Mouse (Mus musculus) regulatory T cell (primary cell): ENCODE data around the gene Eif2a.

Experiments used
- in situ Hi-C: fragments of 300-600 bp; cut with MboI, MseI; formaldehyde crosslinking; loops from one replicate; pipeline ENCODE4 v1.15.1; 2025; ENCODE audit warnings: high pct_unique_total_duplicates

Eif2a gene

DNA sequence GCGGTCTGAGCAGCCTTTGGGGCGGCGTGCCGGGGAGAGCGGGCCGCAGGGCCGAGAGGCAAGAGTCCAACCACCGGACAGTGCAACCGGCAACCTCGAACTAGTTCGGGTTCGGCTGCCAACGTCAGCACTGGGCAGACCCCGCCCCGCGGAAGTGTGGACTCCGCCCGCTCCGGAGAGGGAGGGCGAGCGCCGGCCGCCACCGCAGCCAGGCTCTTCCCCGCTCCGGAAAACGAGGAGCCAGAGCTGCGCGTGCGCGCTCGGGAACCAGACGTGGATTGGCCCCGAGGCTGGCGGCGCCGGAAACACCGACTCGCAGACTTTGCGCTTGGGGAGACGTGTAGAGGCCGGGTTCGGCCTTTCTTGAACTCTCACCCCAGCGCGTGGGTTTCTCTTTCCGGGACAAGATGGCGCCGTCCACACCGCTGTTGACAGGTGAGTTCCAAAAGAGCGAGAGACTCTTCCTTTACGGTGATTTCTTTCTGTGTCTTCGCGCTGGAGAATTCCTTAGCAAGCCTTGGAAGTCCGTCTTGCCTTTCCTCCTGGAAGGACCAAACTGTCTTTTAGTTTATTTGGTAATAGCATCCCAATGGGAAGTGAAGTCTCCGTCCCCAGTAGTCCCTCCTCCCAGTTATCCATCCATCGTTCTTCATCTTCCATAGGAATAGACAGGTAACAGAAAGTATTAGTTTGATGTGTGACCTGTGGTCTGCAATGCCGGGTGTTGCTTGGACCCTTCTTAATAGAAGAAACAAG is at the start of gene Eif2a, which contains the start of gene Serp1:
Gene Eif2a, plus strand, starts transcription at position 170 of the 756 bp plus-strand sequence.
Gene Serp1, minus strand, starts transcription at position 241 of the 756 bp plus-strand sequence.
- in situ Hi-C loops: no loop called here

DNA sequence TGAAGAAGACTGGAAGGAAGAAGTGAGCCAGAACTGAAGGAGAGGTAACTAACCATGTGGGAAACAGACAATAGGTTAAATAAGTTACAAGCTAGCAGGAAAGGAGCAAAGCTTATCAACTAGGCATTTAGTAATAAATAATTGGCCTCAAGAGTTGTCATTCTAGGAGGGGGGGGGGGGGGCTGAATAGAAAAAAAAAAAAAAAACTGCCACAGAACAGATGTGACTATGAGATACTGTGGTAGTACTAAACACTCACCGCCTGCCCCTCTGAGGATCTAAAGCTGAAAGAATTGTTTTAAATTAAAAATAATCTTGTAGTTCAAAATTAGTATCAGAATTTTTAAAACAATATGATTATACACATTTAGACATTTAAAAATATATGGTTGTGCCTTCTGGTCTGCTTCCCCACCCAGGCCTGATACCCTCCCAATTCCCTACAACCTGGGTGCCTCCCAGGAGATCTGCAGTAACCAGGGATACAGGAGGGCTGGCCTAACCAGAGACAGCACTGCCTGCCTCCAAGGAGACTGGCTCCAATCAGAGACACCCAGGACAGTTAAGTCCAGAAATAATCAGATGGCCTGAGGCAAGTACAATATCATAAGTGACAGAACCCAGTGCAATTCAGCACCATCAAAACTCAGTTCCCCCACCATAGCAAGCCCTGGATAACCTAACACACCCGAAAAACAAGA is 46.7 kb upstream of the Eif2a start:
- in situ Hi-C loops: no loop called here

GRCm38 (mm10) chr3:58485883-58486282 is 39.7 kb upstream of the Eif2a start:
- in situ Hi-C loops: loop anchor here (10.0 kb wide), 1 partner anchor 321 kb away; no protein-coding TSS in a partner anchor

GRCm38 (mm10) chr3:58487121-58487520 is 38.5 kb upstream of the Eif2a start:
- in situ Hi-C loops: loop anchor here (10.0 kb wide), 1 partner anchor 322 kb away; no protein-coding TSS in a partner anchor

DNA sequence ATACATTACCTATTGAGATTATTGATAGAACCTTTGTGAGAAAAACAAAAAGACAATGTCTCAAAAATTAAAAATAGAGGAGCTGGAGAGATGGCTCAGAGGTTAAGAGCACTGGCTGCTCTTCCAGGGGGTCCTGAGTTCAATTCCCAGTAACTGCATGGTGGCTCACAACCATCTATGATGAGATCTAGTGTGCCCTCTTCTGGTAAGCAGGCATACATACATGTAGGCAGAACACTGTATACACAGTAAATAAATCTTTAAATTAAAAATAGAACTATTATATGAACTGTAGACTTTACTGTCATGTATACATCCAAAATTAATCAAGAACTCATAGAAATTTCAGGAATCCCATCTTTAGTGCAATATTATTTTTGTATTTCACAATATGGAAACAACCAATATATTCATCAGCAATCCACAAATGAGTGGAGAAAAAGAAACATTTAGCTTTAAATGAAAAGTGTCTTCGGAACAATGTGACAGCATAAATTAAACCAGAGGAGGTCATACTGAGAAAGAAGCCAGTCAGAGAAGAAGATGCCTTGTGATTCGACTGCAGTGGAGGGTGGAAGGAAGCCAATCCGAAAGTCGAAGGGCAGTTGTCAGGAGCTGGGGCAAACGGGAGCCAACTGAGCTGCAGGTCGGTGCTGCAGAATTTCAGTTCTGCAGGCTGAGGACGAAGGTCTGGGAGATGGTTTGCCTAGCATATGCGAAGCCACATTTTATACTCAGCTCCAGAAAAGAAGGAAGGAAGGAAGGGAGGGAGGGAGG is 37.4 kb upstream of the Eif2a start:
- in situ Hi-C loops: loop anchor here (10.0 kb wide), 1 partner anchor 323 kb away; no protein-coding TSS in a partner anchor

DNA sequence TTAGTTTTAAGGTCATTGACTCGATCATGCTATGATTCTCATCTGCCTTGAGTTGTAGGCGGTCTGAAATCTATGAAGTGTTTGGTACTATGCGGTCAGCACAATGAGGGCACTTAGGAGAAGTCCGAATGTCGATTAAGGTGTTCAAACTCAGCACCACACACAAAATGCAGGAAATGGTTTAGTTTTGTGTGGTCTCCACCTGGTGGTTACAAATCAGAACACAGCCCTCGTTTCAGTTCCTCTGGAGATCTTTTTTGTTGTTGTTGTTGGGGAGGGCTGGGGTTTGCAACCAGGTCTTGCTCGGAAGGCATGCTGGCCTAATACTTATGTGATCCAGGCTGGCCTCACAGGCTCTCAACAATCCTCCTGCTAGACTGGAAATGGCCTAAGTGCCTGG is 34.8 kb upstream of the Eif2a start:
- in situ Hi-C loops: no loop called here

- in situ Hi-C loops: no loop called here
These were observed 32.0 kb upstream of the Eif2a start for GRCm38 (mm10) chr3:58493621-58494020.

GRCm38 (mm10) chr3:58501961-58502360 is 23.7 kb upstream of the Eif2a start:
- in situ Hi-C loops: no loop called here

- in situ Hi-C loops: no loop called here
These were observed 21.8 kb upstream of the Eif2a start for GRCm38 (mm10) chr3:58503720-58504333.

GRCm38 (mm10) chr3:58504676-58505075 is 20.9 kb upstream of the Eif2a start:
- in situ Hi-C loops: no loop called here

DNA sequence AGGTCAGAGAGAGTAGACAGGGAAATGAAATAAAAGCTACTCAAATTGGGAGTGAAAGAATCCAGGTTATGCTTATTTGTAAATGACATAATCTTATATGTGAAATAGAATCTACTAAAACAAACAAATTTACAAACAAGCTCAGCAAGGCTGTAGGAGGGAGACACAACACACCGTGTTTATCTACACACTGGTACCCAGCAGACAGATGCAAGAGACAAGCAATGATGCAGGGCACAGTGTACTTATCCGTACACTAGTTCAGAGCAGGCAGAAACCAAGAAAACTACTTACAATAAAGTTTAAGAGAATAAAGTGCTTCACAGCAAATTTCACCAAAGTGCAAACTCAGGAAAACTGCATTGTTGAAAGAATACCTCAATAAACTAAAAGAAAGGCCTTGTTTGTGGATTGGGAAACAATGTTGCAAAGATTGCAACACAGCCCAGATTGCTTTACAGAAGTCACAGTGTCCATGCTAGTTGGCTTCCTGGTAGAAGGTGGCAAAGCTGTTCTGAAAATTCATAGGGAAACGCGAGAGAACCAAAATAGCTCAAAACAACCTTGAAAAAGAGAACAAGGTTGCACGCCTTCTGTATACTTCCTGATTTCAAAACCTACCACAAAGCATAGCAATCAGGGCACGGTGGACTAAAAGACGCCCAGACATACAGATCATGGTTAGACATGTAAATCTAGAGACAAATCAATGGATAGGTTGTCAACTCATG is 17.4 kb upstream of the Eif2a start:
- in situ Hi-C loops: no loop called here

DNA sequence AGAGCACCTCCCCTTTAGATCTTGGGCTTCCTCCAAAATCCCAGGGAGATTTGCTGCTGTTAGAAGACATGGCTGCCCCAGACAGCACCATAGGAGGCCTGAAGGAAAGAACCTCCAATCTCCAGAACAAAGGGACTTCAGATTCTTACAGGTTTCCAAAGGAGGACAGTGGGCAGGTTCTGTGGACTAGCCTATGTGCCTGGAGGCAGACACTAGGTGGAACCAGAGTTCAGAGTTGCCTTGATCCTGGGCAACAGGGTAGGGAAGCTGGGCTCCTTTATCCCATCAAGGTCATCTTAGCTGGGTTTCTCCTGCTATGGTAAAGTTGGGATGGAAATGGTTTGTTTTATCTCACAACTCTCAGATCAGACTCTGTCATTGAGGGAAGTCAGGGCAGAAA is 14.0 kb upstream of the Eif2a start:
- in situ Hi-C loops: no loop called here

- in situ Hi-C loops: no loop called here
These were observed 12.9 kb upstream of the Eif2a start for GRCm38 (mm10) chr3:58512740-58513139.

DNA sequence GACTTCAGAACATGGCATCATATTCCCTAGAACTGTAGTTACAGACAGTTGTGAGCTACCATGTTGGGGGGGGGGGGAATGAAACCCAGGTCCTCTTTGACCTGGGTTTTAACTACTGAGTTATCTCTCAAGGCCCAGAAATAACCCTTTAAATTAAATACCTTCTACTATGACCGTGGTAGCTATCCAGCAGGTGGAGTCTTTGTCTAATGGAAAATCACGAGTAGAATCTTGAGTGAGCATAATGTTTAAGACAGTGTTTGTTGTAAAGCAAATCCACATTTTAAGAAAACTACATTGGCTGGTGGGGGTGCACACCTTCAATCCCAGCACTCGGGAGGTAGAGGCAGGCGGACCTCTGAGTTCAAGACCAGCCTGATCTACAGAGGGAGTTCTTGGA is 12.1 kb upstream of the Eif2a start:
- in situ Hi-C loops: no loop called here

DNA sequence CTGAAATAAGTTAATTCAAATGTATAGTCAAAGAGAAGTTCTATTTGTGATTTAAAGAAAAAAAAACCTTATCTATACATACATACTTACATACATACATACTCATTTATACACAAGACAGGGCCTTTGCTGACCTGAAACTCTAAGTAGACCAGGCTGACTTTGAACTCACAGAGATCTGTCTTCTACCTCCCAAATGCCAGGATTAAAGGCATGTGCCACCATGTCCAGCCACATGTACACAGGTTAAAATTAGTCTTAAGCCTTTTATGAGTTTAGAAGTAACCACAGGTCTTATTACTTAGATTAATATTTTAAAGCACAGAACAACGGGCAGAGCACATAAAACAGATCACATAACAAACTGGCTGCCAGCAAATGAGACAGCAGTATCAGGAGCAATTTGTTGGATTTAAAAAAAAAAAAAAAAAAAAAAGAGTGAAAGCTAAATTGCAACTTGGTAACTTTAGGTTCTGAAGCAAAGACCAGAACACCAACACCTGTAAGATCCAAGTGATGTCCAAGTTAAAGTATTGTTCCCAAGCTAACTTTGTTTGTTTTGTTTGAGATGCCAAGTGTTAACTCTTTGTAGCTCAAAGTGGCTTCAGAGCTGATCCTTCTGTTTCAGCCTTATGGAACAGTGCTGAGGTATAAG is 9.5 kb upstream of the Eif2a start:
- in situ Hi-C loops: no loop called here

DNA sequence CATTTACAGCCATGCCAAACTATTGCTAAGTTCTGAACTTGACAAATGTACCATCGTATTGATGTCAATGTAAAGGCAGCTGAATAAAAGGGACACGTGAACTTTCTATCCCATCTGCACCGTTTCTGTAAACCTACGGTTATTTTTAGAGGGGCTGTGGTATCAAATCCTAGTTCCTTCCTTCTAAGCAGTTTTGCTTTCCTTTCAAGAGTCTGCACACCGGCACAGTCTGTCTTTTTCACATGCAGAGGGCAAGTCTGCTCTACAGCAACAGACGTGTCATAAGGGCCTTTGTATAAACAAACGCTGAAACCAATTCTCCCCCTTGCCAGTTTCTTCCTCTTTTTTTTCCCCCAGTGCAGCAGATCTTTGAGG is 9.0 kb upstream of the Eif2a start:
- in situ Hi-C loops: no loop called here

- in situ Hi-C loops: no loop called here
These were observed 8.4 kb upstream of the Eif2a start for GRCm38 (mm10) chr3:58517258-58517657.

DNA sequence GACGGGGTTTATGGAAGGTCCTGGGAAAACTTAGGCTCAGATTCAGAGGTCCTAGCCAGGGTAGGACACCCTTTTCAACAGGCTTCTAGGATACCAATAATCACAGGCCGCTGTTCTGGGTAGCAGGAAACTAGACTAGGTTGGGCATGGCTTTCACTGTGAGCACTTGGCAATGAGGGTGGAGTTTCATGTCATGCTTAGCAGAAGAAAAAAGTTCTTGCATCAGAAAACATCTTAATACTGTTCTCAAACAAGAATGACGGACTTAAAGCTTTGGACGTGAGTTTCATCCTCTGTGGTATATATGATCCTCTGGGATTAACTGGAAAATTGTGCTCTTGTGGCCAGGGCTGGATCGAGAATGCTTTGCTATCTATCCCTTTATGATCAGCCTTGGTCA is 7.8 kb upstream of the Eif2a start:
- in situ Hi-C loops: no loop called here

DNA sequence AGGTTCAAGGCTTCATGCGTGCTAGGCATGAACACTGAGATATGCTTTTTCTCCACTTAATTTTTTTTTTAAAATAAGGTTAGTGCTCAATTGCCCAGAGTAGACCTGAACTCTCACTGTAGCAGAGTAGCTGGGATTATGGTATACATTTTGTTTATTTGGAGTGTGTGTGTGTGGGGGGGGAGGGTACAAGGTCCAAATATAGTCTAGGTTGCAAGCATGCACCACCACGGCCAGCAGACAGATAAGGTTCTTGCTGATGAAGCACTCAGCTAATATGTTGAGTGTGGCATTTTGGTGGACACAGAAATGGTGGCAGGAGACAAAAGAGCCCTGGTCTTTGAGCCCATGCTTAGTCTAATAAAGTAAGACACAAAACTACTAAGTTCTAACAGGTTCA is 6.7 kb upstream of the Eif2a start:
- in situ Hi-C loops: no loop called here

DNA sequence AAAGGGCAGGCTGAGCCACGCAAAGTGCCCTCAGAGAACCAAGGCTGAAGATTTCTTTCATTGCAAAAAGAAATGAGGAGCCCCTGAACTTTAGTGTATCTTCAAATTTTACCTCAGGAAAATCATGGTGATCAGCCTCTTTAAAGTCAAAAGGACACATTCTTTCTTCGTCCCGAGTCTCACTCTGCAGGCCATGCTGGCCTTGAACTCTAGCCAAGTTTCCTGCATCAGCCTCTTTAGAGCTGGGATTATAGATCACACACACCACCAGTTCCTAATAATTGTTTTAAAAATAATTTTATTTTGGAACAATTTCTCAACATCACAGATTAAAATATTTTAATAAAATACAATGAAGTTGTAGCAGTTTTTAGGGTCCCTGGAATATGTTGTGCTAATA is 6.1 kb upstream of the Eif2a start:
- in situ Hi-C loops: no loop called here

GRCm38 (mm10) chr3:58520286-58520685 is 5.3 kb upstream of the Eif2a start:
- in situ Hi-C loops: no loop called here
